Mouse (Mus musculus) CH12.LX (cell line): ENCODE data around the gene Lix1l. TPM values are rescaled to one million over a fixed set of nuclear protein-coding genes. Genes with fewer than 3 reads are reported as not detected.

Experiments used
- DNase-seq: peaks from one replicate; pipeline ENCODE4 v3.0.0-alpha.2; 2013; ENCODE audit errors: extremely low read depth
- H3K27ac ChIP-seq: 2 replicates; pipeline ENCODE4 v1.5.1; 2012; ENCODE audit warnings: low read depth, mild to moderate bottlenecking, control low read depth, moderate library complexity; ENCODE audit not compliant: insufficient read depth
- H3K27me3 ChIP-seq: replicated peaks from 2 replicates; pipeline ENCODE3; 2012; ENCODE audit warnings: inconsistent platforms
- H3K36me3 ChIP-seq, 2 experiments: replicated peaks in 1 of 2; 2 replicates each; pipeline versions ENCODE3 to v1.6.1; 2012; ENCODE audit warnings: inconsistent platforms in 1 of 2, low read length in 1 of 2, mild to moderate bottlenecking in 1 of 2, mixed read lengths in 1 of 2, moderate library complexity in 1 of 2; ENCODE audit not compliant: control insufficient read depth in 1 of 2, insufficient read depth in 1 of 2
- H3K4me1 ChIP-seq, 2 experiments: 2 replicates each; pipeline ENCODE4 v1.6.1; 2012; ENCODE audit warnings: inconsistent platforms in 1 of 2, moderate library complexity in 1 of 2; ENCODE audit not compliant: insufficient read depth in 2 of 2, control insufficient read depth in 1 of 2
- H3K4me2 ChIP-seq: 2 replicates; pipeline ENCODE4 v1.6.1; 2012; ENCODE audit warnings: low read depth, mild to moderate bottlenecking, control low read depth; ENCODE audit not compliant: poor library complexity, insufficient read depth, severe bottlenecking
- H3K4me3 ChIP-seq, 3 experiments: fragments of 150-350 bp in 1 of 3; sonication (generic) in 1 of 3; replicated peaks in 1 of 3; 2 replicates each; pipeline versions ENCODE3 to v1.5.1; 2011 to 2012; ENCODE audit warnings: low read depth in 2 of 3, low read length in 2 of 3, mild to moderate bottlenecking in 2 of 3, moderate library complexity in 2 of 3, control low read depth in 1 of 3, improper control_type of control experiment in 1 of 3, inconsistent platforms in 1 of 3, mixed read lengths in 1 of 3; ENCODE audit not compliant: poor library complexity in 1 of 3
- H3K79me2 ChIP-seq: replicated peaks from 2 replicates; pipeline ENCODE4 v1.6.1; 2012; ENCODE audit warnings: mild to moderate bottlenecking, moderate library complexity; ENCODE audit not compliant: control insufficient read depth, poor library complexity, insufficient read depth, severe bottlenecking; ENCODE audit errors: extremely low read depth
- H3K9ac ChIP-seq: 2 replicates; pipeline ENCODE4 v1.6.1; 2012; ENCODE audit warnings: low read depth, mild to moderate bottlenecking, control low read depth, moderate library complexity; ENCODE audit not compliant: insufficient read depth
- H3K9me3 ChIP-seq: replicated peaks from 2 replicates; pipeline ENCODE3; 2012; ENCODE audit warnings: low read length, inconsistent platforms, mixed read lengths
- BHLHE40 ChIP-seq: IDR thresholded peaks from 2 replicates; pipeline ENCODE4 v1.6.1; 2011; ENCODE audit warnings: mild to moderate bottlenecking, low read depth, low read length, improper control_type of control experiment
- CHD1 ChIP-seq: IDR thresholded peaks from 2 replicates; pipeline ENCODE4 v1.6.1; 2012; ENCODE audit warnings: low read depth, low read length, improper control_type of control experiment, inconsistent platforms
- CHD2 ChIP-seq: IDR thresholded peaks from 2 replicates; pipeline ENCODE4 v1.6.1; 2011; ENCODE audit warnings: low read length, improper control_type of control experiment
- CTCF ChIP-seq, 2 experiments: IDR thresholded peaks in 1 of 2; conservative IDR thresholded peaks in 1 of 2; 2 replicates each; pipeline ENCODE4 v1.5.1; 2011 to 2012; ENCODE audit warnings: low read depth in 2 of 2, low read length in 2 of 2, improper control_type of control experiment in 1 of 2, inconsistent platforms in 1 of 2, mild to moderate bottlenecking in 1 of 2, moderate library complexity in 1 of 2
- E2F4 ChIP-seq: IDR thresholded peaks from 2 replicates; pipeline ENCODE4 v1.6.1; 2011; ENCODE audit warnings: low read depth, low read length, improper control_type of control experiment; ENCODE audit not compliant: insufficient replicate concordance
- ELF1 ChIP-seq: IDR thresholded peaks from 2 replicates; pipeline ENCODE4 v1.6.1; 2014; ENCODE audit warnings: low read depth, mild to moderate bottlenecking, inconsistent platforms, low read length, improper control_type of control experiment
- HCFC1 ChIP-seq: IDR thresholded peaks from 2 replicates; pipeline ENCODE4 v1.6.1; 2012; ENCODE audit warnings: low read depth, mild to moderate bottlenecking, inconsistent platforms, low read length, improper control_type of control experiment
- IRF4 ChIP-seq: IDR thresholded peaks from 2 replicates; pipeline ENCODE4 v1.6.1; 2014; ENCODE audit warnings: low read depth, mild to moderate bottlenecking, inconsistent platforms, low read length, improper control_type of control experiment
- JUN ChIP-seq: IDR thresholded peaks from 2 replicates; pipeline ENCODE4 v1.6.1; 2011; ENCODE audit warnings: low read depth, mild to moderate bottlenecking, low read length, improper control_type of control experiment, moderate library complexity; ENCODE audit not compliant: insufficient read depth
- KAT2A ChIP-seq: IDR thresholded peaks from 2 replicates; pipeline ENCODE4 v1.6.1; 2012; ENCODE audit warnings: low read length, improper control_type of control experiment, inconsistent platforms; ENCODE audit not compliant: insufficient replicate concordance
- MAX ChIP-seq: IDR thresholded peaks from 2 replicates; pipeline ENCODE4 v1.6.1; 2011; ENCODE audit warnings: low read length, improper control_type of control experiment
- MXI1 ChIP-seq: IDR thresholded peaks from 2 replicates; pipeline ENCODE4 v1.6.1; 2011; ENCODE audit warnings: mild to moderate bottlenecking, low read depth, low read length, improper control_type of control experiment
- MYC ChIP-seq: IDR thresholded peaks from 2 replicates; pipeline ENCODE4 v1.6.1; 2011; ENCODE audit warnings: low read depth, mild to moderate bottlenecking, improper control_type of control experiment, low read length
- PAX5 ChIP-seq: IDR thresholded peaks from 2 replicates; pipeline ENCODE4 v1.6.1; 2012; ENCODE audit warnings: low read length, inconsistent platforms, mixed read lengths
- POLR2A ChIP-seq: IDR thresholded peaks from 2 replicates; pipeline ENCODE4 v1.6.1; 2011; ENCODE audit warnings: low read depth, mild to moderate bottlenecking, improper control_type of control experiment, low read length
- POLR2AphosphoS2 ChIP-seq: IDR thresholded peaks from 2 replicates; pipeline ENCODE4 v1.6.1; 2011; ENCODE audit warnings: low read depth, low read length, improper control_type of control experiment
- SIN3A ChIP-seq: IDR thresholded peaks from 2 replicates; pipeline ENCODE4 v1.6.1; 2012; ENCODE audit warnings: low read length, improper control_type of control experiment, inconsistent platforms
- TBP ChIP-seq: conservative IDR thresholded peaks from 2 replicates; pipeline ENCODE4 v1.6.1; 2011; ENCODE audit warnings: low read depth, low read length, improper control_type of control experiment
- TCF12 ChIP-seq: IDR thresholded peaks from 2 replicates; pipeline ENCODE4 v1.6.1; 2014; ENCODE audit warnings: low read depth, mild to moderate bottlenecking, inconsistent platforms, low read length, improper control_type of control experiment
- dilution Hi-C: fragments of 300-500 bp; cut with MboI; formaldehyde crosslinking; loops from 2 replicates; pipeline ENCODE4 v1.14.3; 2020; ENCODE audit warnings: low sequenced_read_pairs; ENCODE audit not compliant: extremely low pct_unique_long_range_greater_than_20kb, extremely low pct_ligation_motif_present
- in situ Hi-C: fragments of 300-500 bp; cut with MboI; formaldehyde crosslinking; loops from 3 replicates; pipeline ENCODE4 v1.14.3; 2019; ENCODE audit warnings: low sequenced_read_pairs, low pct_ligation_motif_present, low pct_unique_long_range_greater_than_20kb, mixed read lengths
- polyA plus RNA-seq: library from polyadenylated mRNA; unstranded; fragments of >175 nt; gene quantifications from 2 replicates; pipeline ENCODE4 v1.2.1, GENCODE M21; 2012; ENCODE audit warnings: low read depth; ENCODE audit not compliant: insufficient read length
- total RNA-seq, 2 experiments: library from RNA; depleted of rRNA; stranded (reverse); fragments of 300-350 nt in 1 of 2; fragments of >200 nt in 1 of 2; gene quantifications; 2 replicates each; pipeline ENCODE4 v1.2.3; 2012 to 2014

Gene Lix1l
- total and polyA plus RNA-seq, 3 experiments = 4.0 to 4.6 (median 4.5) TPM

DNA sequence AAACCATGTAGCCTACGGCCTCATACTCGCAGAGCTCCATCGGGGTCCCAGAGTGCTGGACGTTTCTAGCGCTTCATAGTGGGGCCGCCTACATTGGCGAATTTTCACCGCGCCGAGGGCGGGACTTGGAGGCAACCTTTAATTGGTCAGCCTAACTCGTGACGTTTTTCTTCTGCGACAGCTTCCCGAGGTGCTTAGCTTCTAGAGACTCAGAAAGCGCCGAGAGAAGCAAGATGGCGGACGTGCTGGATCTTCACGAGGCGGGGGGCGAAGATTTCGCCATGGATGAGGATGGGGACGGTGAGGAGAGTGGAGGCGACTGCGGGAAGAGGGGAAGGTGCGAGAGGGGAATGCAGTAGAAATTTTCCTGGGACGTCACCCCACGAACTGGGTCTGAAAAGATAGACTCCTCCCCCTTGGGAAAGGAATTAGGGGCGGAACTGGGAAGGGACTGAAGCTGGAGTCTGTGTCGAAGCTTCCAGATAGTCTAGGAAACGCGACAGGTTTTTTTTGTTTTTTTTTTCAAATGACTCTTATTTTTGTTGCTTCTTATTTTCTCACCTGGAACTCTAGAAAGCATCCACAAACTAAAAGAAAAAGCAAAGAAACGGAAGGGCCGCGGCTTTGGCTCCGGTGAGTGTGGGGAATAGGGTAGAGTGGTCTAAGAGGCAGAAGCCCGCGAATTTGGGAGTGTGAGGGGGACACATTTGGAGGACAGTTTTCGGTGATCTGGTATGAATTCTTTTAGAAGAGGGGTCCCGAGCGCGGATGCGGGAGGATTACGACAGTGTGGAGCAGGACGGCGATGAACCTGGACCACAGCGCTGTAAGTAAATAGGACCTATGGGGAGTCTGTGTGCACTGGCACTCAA, 29.0 kb downstream of the Lix1l start, which contains the start of gene Rbm8a (continued):
- peak; percentile 89 for TF ChIP-seq POLR2AphosphoS2

DNA sequence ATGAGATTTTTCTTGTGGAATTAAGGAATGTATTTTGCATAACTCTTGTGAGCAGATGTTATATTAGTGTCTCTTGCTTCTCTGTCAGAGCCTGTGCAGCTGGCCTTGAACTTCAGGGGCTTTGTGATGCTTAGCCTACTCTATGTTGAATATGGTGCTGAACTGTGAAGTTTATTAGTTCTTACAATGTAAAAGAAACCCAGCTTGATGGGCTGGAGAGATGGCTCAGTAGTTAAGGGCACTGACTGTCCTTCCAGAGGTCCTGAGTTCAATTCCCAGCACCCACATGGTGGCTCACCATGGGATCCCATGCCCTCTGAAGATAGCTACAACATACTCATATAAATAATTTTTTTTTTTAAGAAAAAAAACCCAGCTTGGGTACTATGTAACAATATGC, 31.1 kb downstream of the Lix1l start:
- peaks cover 5 to 36% of the 10 kb centered on the region in 2 experiments for H3K4me1 ChIP-seq
- in situ Hi-C loops = loop anchor here (5.0 kb wide), 1 partner anchor 40 kb away; the partner anchor contains the start of gene Polr3gl

DNA sequence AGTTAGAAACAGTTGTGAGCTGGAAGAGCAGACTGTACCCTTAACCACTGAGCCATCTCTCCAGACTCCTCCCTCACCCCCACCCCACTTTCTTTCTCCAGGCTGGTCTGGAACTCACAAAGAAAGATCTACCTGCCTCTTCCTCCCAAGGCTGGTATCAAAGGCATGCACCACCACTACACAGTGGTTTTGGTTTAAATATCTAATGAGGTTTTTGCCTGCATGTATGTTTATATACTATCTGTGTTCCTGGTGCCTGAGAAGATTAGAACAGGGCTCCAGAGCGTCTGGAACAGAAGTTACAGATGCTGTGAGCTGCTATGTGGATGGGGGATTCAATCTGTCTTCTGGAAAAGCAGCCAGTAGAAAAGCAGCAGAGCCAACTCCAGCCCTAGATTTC, 33.1 kb downstream of the Lix1l start:
- H3K9ac ChIP-seq = no peak overlapping the region

More for the DNA sequence above, 31.1 kb downstream of the Lix1l start:
- Histone ChIP-seq H3K9me3 (no peaks in the 10 kb centered on the region), H3K9ac (no peak overlapping the region), H3K4me3 (no peak overlapping the region), H3K36me3 (peaks cover 17 to 35% of the 10 kb centered on the region in 2 experiments), H3K27me3 (no peaks in the 10 kb centered on the region), H3K27ac (no peak overlapping the region), H3K4me2 (no peak overlapping the region), H3K79me2 (peaks cover 22% of the 10 kb centered on the region)
- dilution Hi-C loops = no loop called here
- no peak for DNase-seq
- TF ChIP-seq CHD2 = no peak
- no peak for TF ChIP-seq E2F4
- no peak for TF ChIP-seq BHLHE40
- TF ChIP-seq MYC = no peak
- no peak for TF ChIP-seq TBP
- TF ChIP-seq POLR2A = no peak
- TF ChIP-seq TCF12 = no peak
- no peak for TF ChIP-seq PAX5
- TF ChIP-seq MXI1 = no peak
- no peak for TF ChIP-seq IRF4
- TF ChIP-seq HCFC1 = no peak

More for the DNA sequence above, 33.1 kb downstream of the Lix1l start:
- dilution Hi-C loops (no loop called here), in situ Hi-C loops (loop anchor here (5.0 kb wide), 1 partner anchor 42 kb away; the partner anchor contains the start of gene Polr3gl)
- Histone ChIP-seq H3K27me3 (no peaks in the 10 kb centered on the region), H3K9me3 (no peaks in the 10 kb centered on the region), H3K27ac (no peak overlapping the region)
- DNase-seq = no peak
- TF ChIP-seq MYC (no peak), CTCF (conservative IDR thresholded peaks at IDR 0.05 in 1 of 2, IDR thresholded peaks at IDR 0.05 in 1 of 2; ENCODE audit: low read depth in 2 of 2, low read length in 2 of 2) (no peak), ELF1 (no peak), KAT2A (no peak), E2F4 (no peak), CHD1 (no peak), POLR2A (no peak), JUN (no peak), MAX (no peak), SIN3A (no peak), BHLHE40 (no peak)
- TF ChIP-seq, all 38 proteins: peak for 0
- H3K4me3 ChIP-seq = no peak overlapping the region
- H3K4me2 ChIP-seq = no peak overlapping the region
- H3K36me3 ChIP-seq = peaks cover 25 to 52% of the 10 kb centered on the region in 2 experiments
- peaks cover 6 to 33% of the 10 kb centered on the region in 2 experiments for H3K4me1 ChIP-seq
- peaks cover 22% of the 10 kb centered on the region for H3K79me2 ChIP-seq
